Mouse (Mus musculus): ENCODE data around the gene Sclt1.

Gene Sclt1

GRCm38 (mm10) chr3:41586917-41587316 is 155.4 kb downstream of the Sclt1 start:
- CTCF ChIA-PET = no interaction called here

GRCm38 (mm10) chr3:41586330-41586729 is 156.0 kb downstream of the Sclt1 start:
- CTCF ChIA-PET = no interaction called here

GRCm38 (mm10) chr3:41585548-41585947 is 156.8 kb downstream of the Sclt1 start:
- CTCF ChIA-PET = no interaction called here

GRCm38 (mm10) chr3:41583621-41584020 is 158.7 kb downstream of the Sclt1 start:
- CTCF ChIA-PET = no interaction called here

GRCm38 (mm10) chr3:41583092-41583491 is 159.2 kb downstream of the Sclt1 start:
- CTCF ChIA-PET = interaction anchor here (0.6 kb wide), 1 partner anchor 500 kb away, joined by 3 read pairs; no protein-coding TSS in a partner anchor

GRCm38 (mm10) chr3:41582256-41582655 is 160.1 kb downstream of the Sclt1 start:
- CTCF ChIA-PET = interaction anchor here (0.8 kb wide), 1 partner anchor 26 kb away, joined by 3 read pairs; no protein-coding TSS in a partner anchor

GRCm38 (mm10) chr3:41581436-41581835 is 160.9 kb downstream of the Sclt1 start:
- CTCF ChIA-PET = interaction anchor here (0.6 to 0.8 kb wide), 2 partner anchors 9 to 25 kb away, joined by 3 to 8 read pairs; no protein-coding TSS in a partner anchor

GRCm38 (mm10) chr3:41580401-41581323 is 161.7 kb downstream of the Sclt1 start:
- CTCF ChIA-PET = interaction anchor here (0.6 kb wide), 2 partner anchors 9 to 1200 kb away, joined by 6 to 8 read pairs; no protein-coding TSS in a partner anchor

GRCm38 (mm10) chr3:41579873-41580272 is 162.4 kb downstream of the Sclt1 start:
- CTCF ChIA-PET = interaction anchor here (0.6 kb wide), 1 partner anchor 1199 kb away, joined by 6 read pairs; no protein-coding TSS in a partner anchor

- CTCF ChIA-PET = no interaction called here
Observed at GRCm38 (mm10) chr3:41577240-41577639, 165.1 kb downstream of the Sclt1 start.
